Mouse (Mus musculus): Measurements from ENCODE around the gene Inf2. TPM values are rescaled to one million over a fixed set of nuclear protein-coding genes. Genes with fewer than 3 reads are reported as not detected.

Gene Inf2
- polyA plus RNA-seq, 1 experiment from 2014 or later, result 2.2 TPM

GRCm38 (mm10) chr12:112552520-112552919, 36.1 kb upstream of the Inf2 start:
- H3K36me3 ChIP-seq, result no peaks in the 10 kb centered on the region
- H3K9me3 ChIP-seq, result no peaks in the 10 kb centered on the region
- H3K4me2 ChIP-seq (replicated peaks), result 0 out of 2 replicates have a peak overlapping the region, but pooled peaks have one; percentile 16
- no peak overlapping the region for H3K4me3 ChIP-seq
- no peaks in the 10 kb centered on the region for H3K27me3 ChIP-seq (replicated peaks)
- ATAC-seq (ENCODE audit: low FRiP score, low read depth), result peak; percentile 39; the same call in 1 of the 2 replicates
- peaks cover 18% of the 10 kb centered on the region; the same call in 1 of the 2 replicates for H3K4me1 ChIP-seq
- H3K27ac ChIP-seq, result no peak overlapping the region
- 60% methylated on average over 5 of the region's 5 CpGs for WGBS
- no peak overlapping the region for H3K9ac ChIP-seq

GRCm38 (mm10) chr12:112554900-112555299, 33.7 kb upstream of the Inf2 start:
- H3K27me3 ChIP-seq (replicated peaks), result no peaks in the 10 kb centered on the region
- H3K4me3 ChIP-seq, result no peak overlapping the region
- H3K9me3 ChIP-seq, result no peaks in the 10 kb centered on the region
- ATAC-seq (ENCODE audit: low FRiP score, low read depth), result no peak
- H3K4me2 ChIP-seq (replicated peaks), result no peak overlapping the region
- WGBS, result 28% methylated on average over 12 of the region's 12 CpGs
- H3K4me1 ChIP-seq, result peaks cover 18% of the 10 kb centered on the region; the same call in 1 of the 2 replicates
- H3K27ac ChIP-seq, result no peak overlapping the region
- H3K9ac ChIP-seq, result no peak overlapping the region
- no peaks in the 10 kb centered on the region for H3K36me3 ChIP-seq

- H3K4me3 ChIP-seq, result no peak overlapping the region
- ATAC-seq (ENCODE audit: low FRiP score, low read depth), result no peak
- H3K36me3 ChIP-seq, result no peaks in the 10 kb centered on the region
- WGBS, result 69% methylated on average over 9 of the region's 9 CpGs
- H3K9me3 ChIP-seq, result no peaks in the 10 kb centered on the region
- H3K9ac ChIP-seq, result no peak overlapping the region
- no peak overlapping the region for H3K27ac ChIP-seq
- no peak overlapping the region for H3K4me2 ChIP-seq (replicated peaks)
- H3K27me3 ChIP-seq (replicated peaks), result no peaks in the 10 kb centered on the region
- peaks cover 14% of the 10 kb centered on the region; the same call in 1 of the 2 replicates for H3K4me1 ChIP-seq
These were observed 32.0 kb upstream of the Inf2 start for GRCm38 (mm10) chr12:112556531-112557060.

GRCm38 (mm10) chr12:112557219-112557618, 31.4 kb upstream of the Inf2 start:
- Histone ChIP-seq H3K27me3 (replicated peaks) (no peaks in the 10 kb centered on the region), H3K4me1 (peaks cover 8% of the 10 kb centered on the region; the same call in 1 of the 2 replicates), H3K9ac (no peak overlapping the region), H3K36me3 (no peaks in the 10 kb centered on the region), H3K27ac (no peak overlapping the region), H3K4me3 (no peak overlapping the region), H3K4me2 (replicated peaks) (no peak overlapping the region), H3K9me3 (no peaks in the 10 kb centered on the region)
- ATAC-seq (ENCODE audit: low FRiP score, low read depth), result no peak
- 79% methylated on average over 5 of the region's 5 CpGs for WGBS

GRCm38 (mm10) chr12:112559231-112559630, 29.4 kb upstream of the Inf2 start:
- no peak overlapping the region for H3K4me3 ChIP-seq
- WGBS, result 37% methylated on average over 3 of the region's 3 CpGs
- H3K9ac ChIP-seq, result no peak overlapping the region
- no peak for ATAC-seq (ENCODE audit: low FRiP score, low read depth)
- no peak overlapping the region for H3K27ac ChIP-seq
- no peaks in the 10 kb centered on the region for H3K4me1 ChIP-seq
- no peaks in the 10 kb centered on the region for H3K36me3 ChIP-seq
- no peaks in the 10 kb centered on the region for H3K27me3 ChIP-seq (replicated peaks)
- H3K4me2 ChIP-seq (replicated peaks), result no peak overlapping the region
- H3K9me3 ChIP-seq, result no peaks in the 10 kb centered on the region

GRCm38 (mm10) chr12:112559671-112560070, 28.9 kb upstream of the Inf2 start:
- H3K36me3 ChIP-seq, result no peaks in the 10 kb centered on the region
- no peak overlapping the region for H3K27ac ChIP-seq
- 75% methylated on average over 6 of the region's 6 CpGs for WGBS
- ATAC-seq (ENCODE audit: low FRiP score, low read depth), result no peak
- no peaks in the 10 kb centered on the region for H3K27me3 ChIP-seq (replicated peaks)
- H3K4me3 ChIP-seq, result no peak overlapping the region
- H3K4me2 ChIP-seq (replicated peaks), result no peak overlapping the region
- no peaks in the 10 kb centered on the region for H3K9me3 ChIP-seq
- H3K4me1 ChIP-seq, result no peaks in the 10 kb centered on the region
- H3K9ac ChIP-seq, result no peak overlapping the region

- H3K4me1 ChIP-seq, result 0 out of 2 replicates have a peak, but pooled peaks cover 4% of the 10 kb centered on the region
- H3K36me3 ChIP-seq, result no peaks in the 10 kb centered on the region
- no peak overlapping the region for H3K27ac ChIP-seq
- H3K4me2 ChIP-seq (replicated peaks), result no peak overlapping the region
- ATAC-seq (ENCODE audit: low FRiP score, low read depth), result no peak
- no peak overlapping the region for H3K4me3 ChIP-seq
- no peak overlapping the region for H3K9ac ChIP-seq
- H3K9me3 ChIP-seq, result no peaks in the 10 kb centered on the region
- H3K27me3 ChIP-seq (replicated peaks), result no peaks in the 10 kb centered on the region
- WGBS, result 54% methylated on average over 5 of the region's 5 CpGs
These were observed 28.3 kb upstream of the Inf2 start for GRCm38 (mm10) chr12:112560176-112560797.

- Histone ChIP-seq H3K9me3 (no peaks in the 10 kb centered on the region), H3K4me3 (no peak overlapping the region), H3K4me2 (replicated peaks) (no peak overlapping the region), H3K27me3 (replicated peaks) (no peaks in the 10 kb centered on the region), H3K36me3 (no peaks in the 10 kb centered on the region), H3K27ac (no peak overlapping the region), H3K9ac (no peak overlapping the region), H3K4me1 (0 out of 2 replicates have a peak, but pooled peaks cover 4% of the 10 kb centered on the region)
- ATAC-seq (ENCODE audit: low FRiP score, low read depth), result no peak
- WGBS, result 67% methylated on average over 3 of the region's 3 CpGs
These were observed 27.4 kb upstream of the Inf2 start for GRCm38 (mm10) chr12:112561163-112561562.

GRCm38 (mm10) chr12:112562462-112562861, 26.1 kb upstream of the Inf2 start:
- Histone ChIP-seq H3K9me3 (no peaks in the 10 kb centered on the region), H3K27ac (no peak overlapping the region), H3K36me3 (no peaks in the 10 kb centered on the region), H3K4me2 (replicated peaks) (no peak overlapping the region), H3K4me1 (0 out of 2 replicates have a peak, but pooled peaks cover 4% of the 10 kb centered on the region), H3K4me3 (no peak overlapping the region), H3K27me3 (replicated peaks) (no peaks in the 10 kb centered on the region), H3K9ac (no peak overlapping the region)
- WGBS, result 78% methylated on average over 5 of the region's 5 CpGs
- ATAC-seq (ENCODE audit: low FRiP score, low read depth), result no peak

- H3K9ac ChIP-seq, result no peak overlapping the region
- no peaks in the 10 kb centered on the region for H3K36me3 ChIP-seq
- ATAC-seq (ENCODE audit: low FRiP score, low read depth), result no peak
- H3K27me3 ChIP-seq (replicated peaks), result no peaks in the 10 kb centered on the region
- no peak overlapping the region for H3K4me3 ChIP-seq
- no peaks in the 10 kb centered on the region for H3K9me3 ChIP-seq
- WGBS, result 87% methylated on average over 6 of the region's 6 CpGs
- no peak overlapping the region for H3K4me2 ChIP-seq (replicated peaks)
- no peak overlapping the region for H3K27ac ChIP-seq
- H3K4me1 ChIP-seq, result 0 out of 2 replicates have a peak, but pooled peaks cover 4% of the 10 kb centered on the region
These were observed 25.6 kb upstream of the Inf2 start for GRCm38 (mm10) chr12:112563011-112563410.

- H3K27ac ChIP-seq, result no peak overlapping the region
- no peak for ATAC-seq (ENCODE audit: low FRiP score, low read depth)
- 88% methylated on average over 8 of the region's 8 CpGs for WGBS
These were observed 18.4 kb upstream of the Inf2 start for GRCm38 (mm10) chr12:112570160-112570559.

GRCm38 (mm10) chr12:112571064-112571463, 17.5 kb upstream of the Inf2 start:
- no peaks in the 10 kb centered on the region for H3K27me3 ChIP-seq (replicated peaks)
- 70% methylated on average over 6 of the region's 6 CpGs for WGBS
- H3K9ac ChIP-seq, result no peak overlapping the region
- H3K4me2 ChIP-seq (replicated peaks), result no peak overlapping the region
- H3K36me3 ChIP-seq, result no peaks in the 10 kb centered on the region
- no peak for ATAC-seq (ENCODE audit: low FRiP score, low read depth)
- H3K27ac ChIP-seq, result no peak overlapping the region
- no peaks in the 10 kb centered on the region for H3K9me3 ChIP-seq
- 0 out of 2 replicates have a peak, but pooled peaks cover under 1% of the 10 kb centered on the region for H3K4me1 ChIP-seq
- H3K4me3 ChIP-seq, result no peak overlapping the region

More at GRCm38 (mm10) chr12:112570160-112570559, 18.4 kb upstream of the Inf2 start:
- Histone ChIP-seq H3K27me3 (replicated peaks) (no peaks in the 10 kb centered on the region), H3K36me3 (no peaks in the 10 kb centered on the region), H3K9me3 (no peaks in the 10 kb centered on the region), H3K4me3 (no peak overlapping the region), H3K4me2 (replicated peaks) (no peak overlapping the region), H3K9ac (no peak overlapping the region), H3K4me1 (0 out of 2 replicates have a peak, but pooled peaks cover 2% of the 10 kb centered on the region)
